Mouse (Mus musculus): ENCODE data around the gene Mtf2. TPM values are rescaled to one million over a fixed set of nuclear protein-coding genes. Genes with fewer than 3 reads are reported as not detected.

Gene Mtf2
- polyA plus RNA-seq, 1 experiment from 2014 or later, result 22.8 TPM

- peak; percentile 96 for ATAC-seq
- H3K4me1 ChIP-seq (ENCODE audit: insufficient read depth), result peaks cover 8% of the 10 kb centered on the region
- TF ChIP-seq EP300 (IDR thresholded peaks at IDR 0.05; ENCODE audit: low read depth) (no peak), CTCF (IDR thresholded peaks at IDR 0.05; ENCODE audit: low read depth) (peak; percentile 66)
- peak within 1 kb of the TSS; percentile 98 for H3K27ac ChIP-seq (ENCODE audit: low read depth)
- H3K9me3 ChIP-seq (ENCODE audit: low read length), result no peaks in the 10 kb centered on the region
- no peaks in the 10 kb centered on the region for H3K27me3 ChIP-seq (ENCODE audit: insufficient read depth, low read length)
- peak within 1 kb of the TSS; percentile 84 for H3K4me3 ChIP-seq (ENCODE audit: low read depth, low read length)
- peaks cover 12% of the 10 kb centered on the region for H3K36me3 ChIP-seq (replicated peaks; ENCODE audit: insufficient read depth, low read length)
- DNase-seq, result peak; percentile 98
- peak within 1 kb of the TSS; percentile 87 for H3K9ac ChIP-seq (replicated peaks)
- peak within 1 kb of the TSS; percentile 90 for H3K4me2 ChIP-seq (ENCODE audit: low read depth, low read length)
- WGBS (ENCODE audit: insufficient replicate concordance), result under 1% methylated on average over 55 of the region's 65 CpGs
Observed at GRCm38 (mm10) chr5:108132441-108133243, 67.2 kb downstream of the Mtf2 start, which contains the start of the genes Tmed5 and Ccdc18. TSS of gene Tmed5 (minus strand) at chr5:108132620. TSS of gene Ccdc18 (plus strand) at chr5:108132875.

GRCm38 (mm10) chr5:108152592-108152991, 87.1 kb downstream of the Mtf2 start:
- Histone ChIP-seq H3K27me3 (ENCODE audit: insufficient read depth, low read length) (no peaks in the 10 kb centered on the region), H3K27ac (ENCODE audit: low read depth) (no peak overlapping the region), H3K9ac (replicated peaks) (no peak overlapping the region), H3K4me1 (ENCODE audit: insufficient read depth) (no peaks in the 10 kb centered on the region), H3K36me3 (replicated peaks; ENCODE audit: insufficient read depth, low read length) (0 out of 2 replicates have a peak, but pooled peaks cover 2% of the 10 kb centered on the region), H3K9me3 (ENCODE audit: low read length) (no peaks in the 10 kb centered on the region), H3K4me3 (ENCODE audit: low read depth, low read length) (no peak overlapping the region), H3K4me2 (ENCODE audit: low read depth, low read length) (no peak overlapping the region)
- ATAC-seq (no peak), DNase-seq (no peak)
- no peak for TF ChIP-seq CTCF (IDR thresholded peaks at IDR 0.05; ENCODE audit: low read depth)
- no peak for TF ChIP-seq EP300 (IDR thresholded peaks at IDR 0.05; ENCODE audit: low read depth)
- 89% methylated on average over 1 of the region's 1 CpGs for WGBS (ENCODE audit: insufficient replicate concordance)

Other genes with a start within 250 kb of the Mtf2 start
- 0.19 and 0.20 TPM in 2 replicates for gene Ube2d2b, start 235.6 kb upstream of the Mtf2 start, polyA plus RNA-seq (2015; fragmentation: Nextera tagmentation; extraction: Ambion mirVana)
- 68.4 and 73.5 TPM in 2 replicates for gene Evi5, start 190.6 kb upstream of the Mtf2 start, polyA plus RNA-seq (2015; fragmentation: Nextera tagmentation; extraction: Ambion mirVana)
- gene Rpl5, start 165.2 kb upstream of the Mtf2 start, polyA plus RNA-seq (2015; fragmentation: Nextera tagmentation; extraction: Ambion mirVana), result 20.2 TPM in 2 replicates
- gene Fam69a, start 78.6 kb upstream of the Mtf2 start, polyA plus RNA-seq (2015; fragmentation: Nextera tagmentation; extraction: Ambion mirVana), result 8.3 and 9.0 TPM in 2 replicates
- 47.2 and 58.2 TPM in 2 replicates for gene Tmed5, start 66.9 kb downstream of the Mtf2 start, polyA plus RNA-seq (2015; fragmentation: Nextera tagmentation; extraction: Ambion mirVana)
- 3.7 and 3.9 TPM in 2 replicates for gene Ccdc18, start 67.2 kb downstream of the Mtf2 start, polyA plus RNA-seq (2015; fragmentation: Nextera tagmentation; extraction: Ambion mirVana)
- gene Dr1, start 203.2 kb downstream of the Mtf2 start, polyA plus RNA-seq (2015; fragmentation: Nextera tagmentation; extraction: Ambion mirVana), result 16.1 and 17.5 TPM in 2 replicates
- 1.7 and 1.9 TPM in 2 replicates for gene Pigg, start 246.9 kb downstream of the Mtf2 start, polyA plus RNA-seq (2015; fragmentation: Nextera tagmentation; extraction: Ambion mirVana)

Data from liver, postnatal 0 days (tissue).